Comparison of ENCODE assay signal across 29 mouse cellular contexts in genomic region chr5:116577082-116577481, GRCm38 (mm10). TPM values are rescaled to one million over a fixed set of nuclear protein-coding genes. Genes with fewer than 3 reads are reported as not detected.
A peak's percentile ranks its signal among the peaks of the same experiment; 100 is the strongest.
DNase-seq lines count a peak whose midpoint lies in the region; ATAC-seq lines count a peak whose summit lies in the region.
"Had no signal": no experiment of that assay in that cellular context is flagged by ENCODE, and none has a peak within 500 bp of the region (broad histone marks: within the 10 kb centered on the region; RNA-seq: fewer than 3 reads in every experiment).

No protein-coding gene starts in this region.

- ATAC-seq in granulocyte monocyte progenitor cell, adult 5-6 weeks (replicated peaks; ENCODE audit: poor library complexity, severe bottlenecking), result no peak
- ATAC-seq: forebrain, embryonic 15.5 days had no signal

- peaks cover 3% of the 10 kb centered on the region; the same call in 1 of the 2 replicates for H3K4me1 ChIP-seq in limb, embryonic 10.5 days
- H3K4me1 ChIP-seq: heart, embryonic 10.5 days; heart, embryonic 13.5 days had no signal

- H3K27ac ChIP-seq in limb, embryonic 10.5 days, result no peak overlapping the region
- H3K27ac ChIP-seq: embryonic facial prominence, embryonic 10.5 days; embryonic facial prominence, embryonic 13.5 days; forebrain, embryonic 12.5 days; forebrain, embryonic 15.5 days; heart, adult 2 months; heart, embryonic 10.5 days; heart, embryonic 13.5 days; hindbrain, embryonic 12.5 days; hindbrain, embryonic 15.5 days had no signal

- no peaks in the 10 kb centered on the region for H3K27me3 ChIP-seq in limb, embryonic 10.5 days (ENCODE audit: low read depth, poor library complexity, severe bottlenecking)
- H3K27me3 ChIP-seq: CH12.LX; embryonic facial prominence, embryonic 13.5 days; forebrain, embryonic 12.5 days; forebrain, embryonic 15.5 days; hindbrain, embryonic 12.5 days; hindbrain, embryonic 15.5 days had no signal

- H3K4me3 ChIP-seq in limb, embryonic 10.5 days, result no peak overlapping the region
- H3K4me3 ChIP-seq: embryonic facial prominence, embryonic 10.5 days; embryonic facial prominence, embryonic 13.5 days; erythroblast, embryonic 14.5 days; forebrain, embryonic 12.5 days; forebrain, embryonic 15.5 days; heart, adult 2 months; heart, embryonic 10.5 days; heart, embryonic 13.5 days; hindbrain, embryonic 12.5 days; hindbrain, embryonic 15.5 days had no signal

- WGBS in limb, embryonic 10.5 days, result 81% methylated on average over 5 of the region's 5 CpGs

- no peaks in the 10 kb centered on the region for H3K9me3 ChIP-seq in limb, embryonic 10.5 days (replicated peaks)
- H3K9me3 ChIP-seq: embryonic facial prominence, embryonic 10.5 days; embryonic facial prominence, embryonic 13.5 days; forebrain, embryonic 15.5 days; heart, embryonic 10.5 days; heart, embryonic 13.5 days; hindbrain, embryonic 12.5 days; hindbrain, embryonic 15.5 days had no signal

- peak; percentile 67 to 68 for DNase-seq in cerebellum, adult 18-20 months
- DNase-seq in cerebellum, adult 11 months, result no peak
- peak; percentile 28 for DNase-seq in NIH3T3 (ENCODE audit: low read depth)
- peak; percentile 56 for DNase-seq in cerebellum, adult 8-10 months
- DNase-seq in cerebellum, postnatal 14 days, result peak; percentile 64 to 68
- no peak for DNase-seq in limb, embryonic 10.5 days (ENCODE audit: low spot score)
- no peak for DNase-seq in lung, postnatal 14 days
- DNase-seq: adrenal gland, adult 2 months; adrenal gland, postnatal 14 days; B cell, adult 2 months; embryo, embryonic 11 days; gastrocnemius, postnatal 25 days; heart, adult 2 months; heart, postnatal 14 days; kidney, adult 18-20 months; kidney, adult 9 months had no signal

- no peaks in the 10 kb centered on the region for H3K36me3 ChIP-seq in limb, embryonic 10.5 days
- H3K36me3 ChIP-seq: embryonic facial prominence, embryonic 13.5 days; G1E; heart, embryonic 10.5 days; heart, embryonic 13.5 days had no signal

RNA-seq across cellular contexts. Expression of gene Srrm4, which starts 14.5 kb away (rescaled TPM):
- total RNA-seq in granulocyte monocyte progenitor cell, adult 5-6 weeks (2014; fragmentation: Nextera tagmentation), result not detected in 2 replicates
- not detected in 2 replicates for total RNA-seq in granulocyte monocyte progenitor cell, adult 5-6 weeks (2017)
- 0.04 TPM in 1 of 2 replicates, not detected in the other for polyA plus RNA-seq in limb, embryonic 10.5 days (2016; fragmentation: Nextera tagmentation; extraction: Ambion mirVana)
- total RNA-seq: CH12.LX; hematopoietic stem cell, adult 5-6 weeks had no signal
- polyA plus RNA-seq: erythroblast, embryonic 14.5 days; G1E had no signal

Comparison
In these comparisons a context has a peak if more than half of its experiments do, and no peak if none do; other contexts are left out.
1. DNase-seq: peak in cerebellum, adult 18-20 months (2 of 2), NIH3T3 (single experiment), cerebellum, adult 8-10 months (single experiment) and cerebellum, postnatal 14 days (2 of 2); none in cerebellum, adult 11 months (single experiment), limb, embryonic 10.5 days (single experiment) and lung, postnatal 14 days (single experiment).